Mouse (Mus musculus) midbrain, embryonic 14.5 days (tissue): ENCODE results near the gene Hpse2. TPM values are rescaled to one million over a fixed set of nuclear protein-coding genes. Genes with fewer than 3 reads are reported as not detected.
A peak's percentile ranks its signal among the peaks of the same experiment; 100 is the strongest.

Source experiments
- ATAC-seq: fragments of 200-750 bp; cut with Nextera tagmentation; 2 replicates; pipeline ENCODE4 v1.8.0; 2017; ENCODE audit warnings: moderate number of reproducible peaks, moderate library complexity; ENCODE audit not compliant: low FRiP score, low TSS enrichment
- DNase-seq: peaks from one replicate; pipeline ENCODE4 v3.0.0-alpha.2; 2015
- H3K27ac ChIP-seq: fragments of 300-500 bp; sonication (generic); replicated peaks from 2 replicates; pipeline ENCODE4 v1.5.1; 2014; ENCODE audit warnings: mild to moderate bottlenecking, low read depth, low read length, moderate library complexity
- H3K27me3 ChIP-seq: fragments of 300-500 bp; sonication (generic); 2 replicates; pipeline ENCODE4 v1.6.1; 2014; ENCODE audit warnings: low read length, control low read depth, mixed read lengths; ENCODE audit not compliant: control insufficient read depth, insufficient read depth
- H3K36me3 ChIP-seq: fragments of 300-500 bp; sonication (generic); 2 replicates; pipeline ENCODE4 v1.6.1; 2014; ENCODE audit warnings: low read length, control low read depth; ENCODE audit not compliant: control insufficient read depth, insufficient read depth
- H3K4me1 ChIP-seq: fragments of 300-500 bp; sonication (generic); 2 replicates; pipeline ENCODE4 v1.6.1; 2014; ENCODE audit warnings: mild to moderate bottlenecking, antibody characterized with exemption, low read length, control low read depth; ENCODE audit not compliant: control insufficient read depth, insufficient read depth
- H3K4me2 ChIP-seq: fragments of 300-500 bp; sonication (generic); 2 replicates; pipeline ENCODE4 v1.6.1; 2014; ENCODE audit warnings: mild to moderate bottlenecking, low read length, moderate library complexity
- H3K4me3 ChIP-seq: fragments of 300-500 bp; sonication (generic); replicated peaks from 2 replicates; pipeline ENCODE4 v1.5.1; 2014; ENCODE audit warnings: low read depth, low read length
- H3K9ac ChIP-seq: fragments of 300-500 bp; sonication (generic); replicated peaks from 2 replicates; pipeline ENCODE4 v1.6.1; 2014; ENCODE audit warnings: mild to moderate bottlenecking, low read length, moderate library complexity
- H3K9me3 ChIP-seq: fragments of 300-500 bp; sonication (generic); 2 replicates; pipeline ENCODE4 v1.6.1; 2016; ENCODE audit warnings: low read length, control low read depth, mixed read lengths; ENCODE audit not compliant: control insufficient read depth
- WGBS: fragments of 180-500 bp; shearing (Covaris S2); extraction: QIAGEN DNeasy Blood & Tissue Kit; methylation state at CpG from one replicate; pipeline ENCODE4 v1.1.7; 2014; 5-methylcytosine and 5-hydroxymethylcytosine counted together
- polyA plus RNA-seq: library from polyadenylated mRNA; unstranded; fragments of >200 nt; fragmentation: Nextera tagmentation; extraction: Ambion mirVana; gene quantifications from 2 replicates; pipeline ENCODE4 v1.2.1, GENCODE M21; 2014

Gene Hpse2
- polyA plus RNA-seq, 1 experiment from 2014 or later = not detected

DNA sequence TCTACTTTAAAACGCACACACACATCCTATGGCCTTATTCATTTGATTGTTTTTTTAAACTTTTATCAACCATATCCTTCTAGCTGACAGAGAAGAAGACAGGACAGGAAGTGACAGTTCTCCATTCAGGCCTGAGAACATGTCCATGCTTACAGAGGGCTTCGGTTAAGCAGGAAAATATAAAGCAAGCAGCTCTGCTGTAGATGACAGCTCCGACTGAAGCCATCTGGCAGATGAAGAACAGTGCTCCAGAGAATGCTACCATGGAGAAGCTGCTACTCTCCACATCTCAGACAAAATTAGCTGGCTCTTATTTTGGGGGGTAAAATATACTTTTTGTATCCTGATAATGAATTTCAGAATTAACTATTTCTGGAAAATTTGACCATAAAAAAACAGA, 246.5 kb downstream of the Hpse2 start:
- Histone ChIP-seq H3K9me3 (no peaks in the 10 kb centered on the region), H3K4me2 (no peak overlapping the region), H3K36me3 (no peaks in the 10 kb centered on the region), H3K4me3 (no peak overlapping the region), H3K27me3 (no peaks in the 10 kb centered on the region), H3K9ac (no peak overlapping the region), H3K27ac (no peak overlapping the region), H3K4me1 (no peaks in the 10 kb centered on the region)
- ATAC-seq (no peak), DNase-seq (no peak)
- WGBS = 94% methylated on average over 3 of the region's 3 CpGs

DNA sequence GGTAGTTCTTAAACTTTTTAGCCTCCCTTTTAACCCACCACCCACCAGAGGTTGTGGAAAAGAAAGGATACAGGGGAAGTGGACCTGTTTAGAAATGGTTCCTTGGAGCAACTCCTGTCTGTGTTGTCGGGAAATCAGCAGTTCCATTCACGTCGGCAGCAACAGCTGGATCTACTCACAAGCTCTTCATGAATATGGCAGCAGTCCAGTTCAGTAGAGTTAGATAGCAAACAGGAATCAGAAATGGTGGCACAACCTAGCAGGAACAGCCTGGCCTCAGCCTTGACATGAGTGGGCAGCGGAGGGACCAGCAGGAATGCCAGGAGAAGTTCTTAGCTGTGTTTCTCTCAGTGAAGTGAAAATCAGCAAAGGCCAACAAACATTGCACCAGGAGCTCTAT, 278.4 kb downstream of the Hpse2 start:
- DNase-seq = no peak

DNA sequence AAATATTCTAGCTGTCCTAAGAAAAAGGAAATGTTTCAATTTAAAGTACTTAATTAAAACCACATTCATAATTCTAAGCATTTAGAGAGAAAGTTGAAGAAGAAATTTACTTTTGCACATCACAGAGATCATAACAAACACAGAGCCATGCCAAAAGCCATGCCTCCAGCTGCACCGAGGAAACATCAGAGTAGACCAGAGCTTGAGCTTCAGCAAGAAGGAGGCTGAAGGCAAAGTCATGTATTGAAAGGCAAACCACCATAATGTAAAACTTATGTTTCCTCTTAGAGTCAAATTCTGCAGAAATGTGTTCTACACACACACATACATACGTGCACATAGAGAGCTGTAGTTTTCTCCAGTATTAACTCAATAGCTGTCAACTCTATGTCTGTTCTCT, 291.2 kb downstream of the Hpse2 start:
- Histone ChIP-seq H3K4me1 (no peaks in the 10 kb centered on the region), H3K27me3 (no peaks in the 10 kb centered on the region), H3K4me3 (no peak overlapping the region), H3K9me3 (no peaks in the 10 kb centered on the region), H3K9ac (no peak overlapping the region), H3K4me2 (no peak overlapping the region), H3K27ac (no peak overlapping the region), H3K36me3 (no peaks in the 10 kb centered on the region)
- ATAC-seq = no peak
- WGBS = 94% methylated on average over 2 of the region's 2 CpGs
- no peak for DNase-seq

More for the DNA sequence above, 278.4 kb downstream of the Hpse2 start:
- Histone ChIP-seq H3K4me2 (no peak overlapping the region), H3K9ac (no peak overlapping the region), H3K4me3 (no peak overlapping the region), H3K4me1 (no peaks in the 10 kb centered on the region), H3K27ac (no peak overlapping the region), H3K9me3 (no peaks in the 10 kb centered on the region), H3K27me3 (no peaks in the 10 kb centered on the region), H3K36me3 (no peaks in the 10 kb centered on the region)
- no peak for ATAC-seq
- 95% methylated on average over 4 of the region's 4 CpGs for WGBS

DNA sequence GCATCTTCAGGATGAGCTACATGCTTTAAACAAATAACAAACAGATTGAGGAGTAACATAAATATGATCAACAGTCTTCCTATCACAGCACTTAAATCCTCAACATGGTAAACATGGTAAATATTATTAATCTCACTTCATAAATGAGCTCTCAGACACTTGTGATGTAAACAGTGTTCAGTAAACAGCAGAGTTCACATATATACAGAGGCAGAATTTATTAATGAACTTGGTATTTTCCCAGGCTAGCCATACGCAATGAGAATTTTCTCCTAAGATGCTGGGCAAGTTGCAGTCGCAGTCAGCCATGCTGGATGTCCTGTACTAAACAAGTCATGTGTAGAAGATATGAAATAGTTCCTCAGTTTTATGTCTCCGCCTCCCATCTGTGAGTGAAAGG, 300.9 kb downstream of the Hpse2 start:
- H3K27ac ChIP-seq = no peak overlapping the region
- WGBS = 93% methylated on average over 3 of the region's 3 CpGs
- no peak overlapping the region for H3K4me2 ChIP-seq
- no peak overlapping the region for H3K9ac ChIP-seq
- no peaks in the 10 kb centered on the region for H3K27me3 ChIP-seq
- no peaks in the 10 kb centered on the region for H3K36me3 ChIP-seq
- no peaks in the 10 kb centered on the region for H3K4me1 ChIP-seq
- H3K4me3 ChIP-seq = no peak overlapping the region
- DNase-seq (no peak), ATAC-seq (no peak)
- no peaks in the 10 kb centered on the region for H3K9me3 ChIP-seq

DNA sequence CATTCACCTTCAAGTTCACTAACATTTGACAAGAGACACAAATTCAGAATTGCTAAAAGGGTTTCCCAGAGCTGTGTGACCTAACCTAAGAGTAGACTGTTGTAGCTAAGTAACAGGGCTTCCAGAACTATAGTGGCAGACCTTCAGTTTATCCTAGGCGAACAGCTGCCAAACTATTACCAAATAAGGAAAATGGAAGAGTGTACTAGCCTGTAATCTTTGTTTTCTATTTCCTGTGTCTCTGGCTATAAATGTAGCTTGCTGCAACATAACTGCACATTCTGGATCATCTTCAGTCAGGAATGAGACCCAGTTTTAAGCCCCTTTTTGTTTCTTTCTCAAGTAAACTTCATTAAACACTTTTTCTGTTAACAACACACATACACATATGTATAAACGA, 324.0 kb downstream of the Hpse2 start:
- no peak overlapping the region for H3K9ac ChIP-seq
- H3K4me3 ChIP-seq = no peak overlapping the region
- H3K9me3 ChIP-seq = no peaks in the 10 kb centered on the region
- H3K27me3 ChIP-seq = no peaks in the 10 kb centered on the region
- DNase-seq (no peak), ATAC-seq (no peak)
- H3K4me1 ChIP-seq = no peaks in the 10 kb centered on the region
- WGBS = 86% methylated on average over 2 of the region's 2 CpGs
- H3K4me2 ChIP-seq = no peak overlapping the region
- H3K27ac ChIP-seq = no peak overlapping the region
- H3K36me3 ChIP-seq = no peaks in the 10 kb centered on the region

DNA sequence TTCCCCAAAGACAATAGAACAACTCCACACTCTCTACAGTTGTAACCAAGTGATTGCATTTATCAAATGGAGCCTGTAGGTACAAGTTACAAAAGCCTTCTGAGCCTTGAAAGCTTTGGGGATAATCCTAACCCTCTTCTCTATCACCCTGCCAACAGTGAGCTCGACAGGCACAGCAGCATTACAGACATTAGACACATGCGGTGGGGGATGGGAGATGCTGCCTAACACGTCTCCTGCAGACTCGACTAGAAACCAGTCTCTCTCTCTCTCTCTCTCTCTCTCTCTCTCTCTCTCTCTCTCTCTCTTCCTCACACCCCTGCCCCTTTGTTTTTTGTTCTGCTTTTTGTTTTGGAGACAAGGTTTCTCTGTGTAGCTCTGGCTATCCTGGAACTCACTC, 343.6 kb downstream of the Hpse2 start:
- H3K36me3 ChIP-seq = no peaks in the 10 kb centered on the region
- no peaks in the 10 kb centered on the region for H3K9me3 ChIP-seq
- 28% methylated on average over 4 of the region's 4 CpGs for WGBS
- no peak overlapping the region for H3K4me2 ChIP-seq
- DNase-seq (peak; percentile 67), ATAC-seq (no peak)
- H3K4me3 ChIP-seq = no peak overlapping the region
- H3K27me3 ChIP-seq = no peaks in the 10 kb centered on the region
- no peak overlapping the region for H3K27ac ChIP-seq
- no peaks in the 10 kb centered on the region for H3K4me1 ChIP-seq
- H3K9ac ChIP-seq = no peak overlapping the region

DNA sequence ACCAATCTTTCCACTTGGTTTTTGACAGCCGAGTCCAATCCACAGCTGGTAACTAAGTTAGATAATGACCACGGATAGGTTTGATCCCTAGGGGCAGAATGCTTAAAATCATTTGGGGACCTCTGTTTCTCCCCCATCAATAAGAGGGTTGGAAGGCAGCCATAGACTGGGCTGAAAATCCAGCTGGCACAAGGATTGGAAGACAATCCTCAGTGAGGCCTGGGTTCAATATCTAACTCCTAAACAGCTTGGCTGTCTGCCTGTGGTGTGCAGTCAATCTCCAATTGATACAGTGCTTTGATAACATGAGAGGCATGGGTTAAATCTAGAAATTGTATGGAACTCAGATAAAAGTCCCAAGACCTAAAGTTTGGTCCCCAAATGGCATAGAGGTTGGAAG, 345.4 kb downstream of the Hpse2 start:
- Histone ChIP-seq H3K4me2 (no peak overlapping the region), H3K4me1 (no peaks in the 10 kb centered on the region), H3K9ac (no peak overlapping the region), H3K27ac (no peak overlapping the region), H3K4me3 (no peak overlapping the region), H3K36me3 (no peaks in the 10 kb centered on the region), H3K27me3 (no peaks in the 10 kb centered on the region), H3K9me3 (no peaks in the 10 kb centered on the region)
- 83% methylated on average over 2 of the region's 2 CpGs for WGBS
- no peak for ATAC-seq
- DNase-seq = no peak

DNA sequence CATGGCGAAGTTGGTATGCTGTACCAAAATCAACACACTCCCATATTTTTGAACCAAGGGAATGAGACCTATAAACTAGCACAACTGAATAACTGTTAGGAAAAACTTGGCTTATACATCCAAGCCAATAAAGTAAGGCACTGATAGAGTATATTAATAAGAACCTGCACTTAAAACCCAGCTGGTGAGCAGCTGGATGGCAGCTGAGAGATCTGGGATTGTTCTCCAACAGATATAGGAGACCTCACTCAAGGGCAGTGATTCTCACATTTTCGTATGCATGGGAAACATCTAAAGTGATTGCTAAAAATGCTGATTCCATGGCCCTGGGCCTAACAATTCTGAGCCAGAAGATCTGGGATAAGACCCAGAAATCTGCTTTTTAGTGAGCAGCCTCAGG, 345.9 kb downstream of the Hpse2 start:
- H3K27ac ChIP-seq = no peak overlapping the region
- H3K4me2 ChIP-seq = no peak overlapping the region
- no peak for ATAC-seq
- no peak for DNase-seq
- no peaks in the 10 kb centered on the region for H3K36me3 ChIP-seq
- 89% methylated on average over 2 of the region's 2 CpGs for WGBS
- H3K4me3 ChIP-seq = no peak overlapping the region
- H3K27me3 ChIP-seq = no peaks in the 10 kb centered on the region
- H3K4me1 ChIP-seq = no peaks in the 10 kb centered on the region
- H3K9ac ChIP-seq = no peak overlapping the region
- no peaks in the 10 kb centered on the region for H3K9me3 ChIP-seq

DNA sequence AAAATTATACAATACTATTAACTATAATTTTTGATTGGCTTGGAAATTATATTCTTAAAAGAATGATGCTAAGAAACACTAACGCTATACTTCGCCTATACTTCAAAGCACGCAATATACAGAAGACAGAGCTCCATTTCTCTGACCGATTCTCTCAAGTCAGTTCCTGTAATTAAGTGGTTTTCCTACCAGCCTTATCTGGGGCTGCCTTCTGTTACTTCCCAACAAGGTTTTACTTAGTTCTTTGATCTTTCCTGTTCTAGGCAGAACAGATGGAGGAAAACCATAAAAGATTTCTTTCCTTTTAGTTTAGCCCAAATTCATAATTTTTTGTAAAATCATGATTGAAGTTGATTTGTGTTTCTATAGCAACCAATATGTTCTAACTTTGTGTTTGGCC, 351.8 kb downstream of the Hpse2 start:
- no peaks in the 10 kb centered on the region for H3K27me3 ChIP-seq
- no peaks in the 10 kb centered on the region for H3K9me3 ChIP-seq
- H3K9ac ChIP-seq = no peak overlapping the region
- ATAC-seq (no peak), DNase-seq (no peak)
- 92% methylated on average over 4 of the region's 4 CpGs for WGBS
- H3K4me2 ChIP-seq = no peak overlapping the region
- H3K36me3 ChIP-seq = no peaks in the 10 kb centered on the region
- H3K27ac ChIP-seq = no peak overlapping the region
- no peaks in the 10 kb centered on the region for H3K4me1 ChIP-seq
- H3K4me3 ChIP-seq = no peak overlapping the region
